Mouse (Mus musculus): ENCODE measurements around the gene Tpra1. TPM values are rescaled to one million over a fixed set of nuclear protein-coding genes. Genes with fewer than 3 reads are reported as not detected.
A peak's percentile ranks its signal among the peaks of the same experiment; 100 is the strongest.

Gene Tpra1
- polyA plus RNA-seq (2015; fragmentation: Nextera tagmentation; extraction: Ambion mirVana) = 56.9 and 60.3 TPM in 2 replicates

DNA sequence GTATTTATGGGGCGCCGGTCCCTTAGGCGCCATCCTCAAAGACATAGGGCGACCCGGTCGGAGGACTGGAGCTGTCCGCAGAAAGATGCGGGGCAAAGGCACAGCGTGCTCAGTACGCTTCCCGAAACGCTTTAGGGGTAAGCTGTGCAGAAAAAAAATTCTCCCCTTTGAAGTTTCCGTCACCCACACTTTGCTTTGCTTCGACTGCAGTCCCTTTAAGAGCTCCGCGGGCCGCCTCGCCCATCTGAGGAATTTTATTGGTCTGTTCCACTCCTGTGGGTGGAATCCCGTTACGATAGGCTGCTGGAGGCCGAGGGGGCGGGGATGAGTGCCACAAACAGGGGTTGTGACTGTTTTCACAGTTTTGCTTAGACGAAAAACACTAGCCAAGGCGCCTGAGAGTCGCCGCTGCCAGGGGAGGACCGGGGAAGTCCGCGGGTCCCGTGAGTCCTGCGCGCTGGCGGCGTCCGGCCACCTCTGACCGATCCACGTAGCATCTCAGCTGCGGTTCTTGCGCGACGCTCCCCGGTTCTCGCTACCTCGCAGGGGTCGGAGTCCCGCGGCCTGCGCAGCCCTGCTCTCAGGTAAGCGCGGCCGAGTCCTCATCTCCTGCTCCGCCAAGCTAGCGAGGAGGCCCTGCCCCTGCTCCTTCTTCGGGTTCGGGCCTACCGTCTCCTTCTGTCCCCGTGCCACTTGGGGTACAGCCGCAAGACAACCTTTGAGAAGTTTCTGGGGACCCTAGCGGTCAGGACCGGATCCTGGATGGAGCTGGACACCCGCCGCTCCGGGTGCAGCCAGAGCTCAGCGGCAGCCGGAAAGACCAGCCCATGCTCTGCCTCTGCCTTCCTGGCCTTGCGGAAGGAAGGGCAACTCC, at the start of gene Tpra1:
Gene Tpra1 (plus strand): TSS at position 305 of the 874 bp plus-strand sequence.
- Histone ChIP-seq H3K4me1 (ENCODE audit: control insufficient read depth, low read depth, low read length) (peaks cover 63% of the 10 kb centered on the region), H3K4me3 (ENCODE audit: low read depth, low read length) (peak within 1 kb of the TSS; percentile 87), H3K9me3 (replicated peaks; ENCODE audit: control insufficient read depth, low read length) (no peaks in the 10 kb centered on the region), H3K4me2 (ENCODE audit: low read depth, low read length) (peak within 1 kb of the TSS; percentile 86), H3K9ac (ENCODE audit: low read depth, low read length) (peak within 1 kb of the TSS; percentile 96), H3K36me3 (ENCODE audit: control insufficient read depth, insufficient read depth) (no peaks in the 10 kb centered on the region), H3K27ac (ENCODE audit: low read length) (peak within 1 kb of the TSS; percentile 97), H3K27me3 (ENCODE audit: control insufficient read depth, insufficient read depth, low read depth, low read length) (no peaks in the 10 kb centered on the region)
- under 1% methylated on average over 66 of the region's 66 CpGs for WGBS (ENCODE audit: insufficient replicate concordance)
- peak; percentile 86 for ATAC-seq (ENCODE audit: low read depth)

GRCm38 (mm10) chr6:88854509-88854908, 47.5 kb upstream of the Tpra1 start:
- Histone ChIP-seq H3K4me3 (ENCODE audit: low read depth, low read length) (no peak overlapping the region), H3K4me2 (ENCODE audit: low read depth, low read length) (no peak overlapping the region), H3K36me3 (ENCODE audit: control insufficient read depth, insufficient read depth) (no peaks in the 10 kb centered on the region), H3K27me3 (ENCODE audit: control insufficient read depth, insufficient read depth, low read depth, low read length) (peaks cover 4% of the 10 kb centered on the region; the same call in 1 of the 2 replicates), H3K27ac (ENCODE audit: low read length) (no peak overlapping the region), H3K9ac (ENCODE audit: low read depth, low read length) (no peak overlapping the region), H3K4me1 (ENCODE audit: control insufficient read depth, low read depth, low read length) (no peaks in the 10 kb centered on the region), H3K9me3 (replicated peaks; ENCODE audit: control insufficient read depth, low read length) (no peaks in the 10 kb centered on the region)
- 60% methylated on average over 5 of the region's 5 CpGs for WGBS (ENCODE audit: insufficient replicate concordance)
- ATAC-seq (ENCODE audit: low read depth) = no peak

DNA sequence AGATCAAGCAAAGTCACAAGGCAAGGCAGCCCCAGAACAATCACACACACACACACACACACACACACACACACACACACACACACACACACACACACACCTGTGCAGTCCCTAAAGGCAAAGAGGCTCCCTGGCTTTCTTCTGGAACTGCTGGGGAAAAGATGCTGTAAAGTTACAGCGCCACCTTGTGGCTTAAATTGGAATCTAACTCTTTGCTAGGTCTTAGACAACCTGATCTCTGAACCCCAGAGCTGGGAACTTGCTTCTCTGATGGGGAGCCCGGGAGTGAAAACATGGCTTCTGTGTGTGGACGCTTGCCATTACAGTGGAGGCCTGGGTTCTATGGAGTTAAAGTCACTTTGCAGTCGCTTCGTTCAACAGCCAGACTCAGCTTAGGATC, 46.4 kb upstream of the Tpra1 start:
- 8% methylated on average over 5 of the region's 5 CpGs for WGBS (ENCODE audit: insufficient replicate concordance)
- H3K36me3 ChIP-seq (ENCODE audit: control insufficient read depth, insufficient read depth) = no peaks in the 10 kb centered on the region
- H3K9me3 ChIP-seq (replicated peaks; ENCODE audit: control insufficient read depth, low read length) = no peaks in the 10 kb centered on the region
- ATAC-seq (ENCODE audit: low read depth) = peak; percentile 45
- no peak overlapping the region for H3K27ac ChIP-seq (ENCODE audit: low read length)
- no peak overlapping the region for H3K4me2 ChIP-seq (ENCODE audit: low read depth, low read length)
- peaks cover 5% of the 10 kb centered on the region; the same call in 1 of the 2 replicates for H3K27me3 ChIP-seq (ENCODE audit: control insufficient read depth, insufficient read depth, low read depth, low read length)
- no peak overlapping the region for H3K9ac ChIP-seq (ENCODE audit: low read depth, low read length)
- H3K4me3 ChIP-seq (ENCODE audit: low read depth, low read length) = no peak overlapping the region
- H3K4me1 ChIP-seq (ENCODE audit: control insufficient read depth, low read depth, low read length) = no peaks in the 10 kb centered on the region

- Histone ChIP-seq H3K4me3 (ENCODE audit: low read depth, low read length) (no peak overlapping the region), H3K9ac (ENCODE audit: low read depth, low read length) (no peak overlapping the region), H3K36me3 (ENCODE audit: control insufficient read depth, insufficient read depth) (no peaks in the 10 kb centered on the region), H3K27ac (ENCODE audit: low read length) (no peak overlapping the region), H3K4me1 (ENCODE audit: control insufficient read depth, low read depth, low read length) (no peaks in the 10 kb centered on the region), H3K9me3 (replicated peaks; ENCODE audit: control insufficient read depth, low read length) (0 out of 2 replicates have a peak, but pooled peaks cover 2% of the 10 kb centered on the region), H3K27me3 (ENCODE audit: control insufficient read depth, insufficient read depth, low read depth, low read length) (peaks cover 5% of the 10 kb centered on the region; the same call in 1 of the 2 replicates), H3K4me2 (ENCODE audit: low read depth, low read length) (no peak overlapping the region)
- WGBS (ENCODE audit: insufficient replicate concordance) = 33% methylated on average over 9 of the region's 9 CpGs
- peak; percentile 44 for ATAC-seq (ENCODE audit: low read depth)
These were observed 44.8 kb upstream of the Tpra1 start for GRCm38 (mm10) chr6:88857249-88857648.

DNA sequence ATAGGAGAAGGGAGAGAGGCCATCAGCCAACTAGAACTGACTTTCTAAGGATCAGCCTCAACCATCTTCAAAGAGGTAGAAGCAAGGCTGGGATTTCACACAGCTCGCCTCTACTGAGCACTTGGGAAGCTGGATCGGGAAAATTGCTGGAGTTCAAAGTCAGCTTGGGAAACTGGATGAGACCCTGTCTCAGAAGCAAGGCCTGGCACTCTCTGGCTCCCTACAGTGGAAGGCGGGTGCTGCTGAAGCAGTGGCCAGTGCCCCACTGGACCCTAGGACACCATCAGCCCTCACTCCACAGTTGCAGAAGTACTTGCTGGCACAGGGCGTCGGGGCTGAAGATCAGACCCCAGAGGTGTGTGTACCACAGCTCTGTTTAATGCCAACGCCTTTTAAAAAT, 44.2 kb upstream of the Tpra1 start:
- Histone ChIP-seq H3K27me3 (ENCODE audit: control insufficient read depth, insufficient read depth, low read depth, low read length) (peaks cover 5% of the 10 kb centered on the region; the same call in 1 of the 2 replicates), H3K9me3 (replicated peaks; ENCODE audit: control insufficient read depth, low read length) (0 out of 2 replicates have a peak, but pooled peaks cover 2% of the 10 kb centered on the region), H3K4me1 (ENCODE audit: control insufficient read depth, low read depth, low read length) (no peaks in the 10 kb centered on the region), H3K36me3 (ENCODE audit: control insufficient read depth, insufficient read depth) (no peaks in the 10 kb centered on the region), H3K4me3 (ENCODE audit: low read depth, low read length) (no peak overlapping the region), H3K27ac (ENCODE audit: low read length) (no peak overlapping the region), H3K4me2 (ENCODE audit: low read depth, low read length) (no peak overlapping the region), H3K9ac (ENCODE audit: low read depth, low read length) (no peak overlapping the region)
- ATAC-seq (ENCODE audit: low read depth) = no peak
- WGBS (ENCODE audit: insufficient replicate concordance) = 71% methylated on average over 6 of the region's 6 CpGs

DNA sequence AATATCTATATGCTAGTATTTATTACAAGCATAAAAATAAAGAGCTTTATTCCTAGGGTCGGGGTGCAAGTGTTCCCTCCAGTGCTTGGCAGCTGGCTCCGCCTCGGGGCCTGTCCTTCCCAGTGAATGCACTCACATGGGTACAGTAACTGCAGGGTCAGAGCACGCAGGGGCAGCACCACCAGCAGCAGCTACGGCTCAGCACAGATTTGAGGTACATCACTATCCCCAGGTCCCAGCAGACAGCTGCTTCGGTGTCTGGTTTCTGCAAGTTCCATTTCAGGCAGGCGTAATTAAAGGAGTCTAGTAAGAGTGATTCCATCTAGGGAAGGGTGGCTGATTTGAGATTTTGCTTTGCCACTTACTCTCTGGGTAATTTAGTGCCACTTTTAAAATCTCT, 43.7 kb upstream of the Tpra1 start:
- Histone ChIP-seq H3K4me2 (ENCODE audit: low read depth, low read length) (no peak overlapping the region), H3K9me3 (replicated peaks; ENCODE audit: control insufficient read depth, low read length) (0 out of 2 replicates have a peak, but pooled peaks cover 2% of the 10 kb centered on the region), H3K9ac (ENCODE audit: low read depth, low read length) (no peak overlapping the region), H3K27ac (ENCODE audit: low read length) (no peak overlapping the region), H3K4me3 (ENCODE audit: low read depth, low read length) (no peak overlapping the region), H3K27me3 (ENCODE audit: control insufficient read depth, insufficient read depth, low read depth, low read length) (peaks cover 5% of the 10 kb centered on the region; the same call in 1 of the 2 replicates), H3K36me3 (ENCODE audit: control insufficient read depth, insufficient read depth) (no peaks in the 10 kb centered on the region), H3K4me1 (ENCODE audit: control insufficient read depth, low read depth, low read length) (no peaks in the 10 kb centered on the region)
- ATAC-seq (ENCODE audit: low read depth) = no peak
- 69% methylated on average over 7 of the region's 7 CpGs for WGBS (ENCODE audit: insufficient replicate concordance)

DNA sequence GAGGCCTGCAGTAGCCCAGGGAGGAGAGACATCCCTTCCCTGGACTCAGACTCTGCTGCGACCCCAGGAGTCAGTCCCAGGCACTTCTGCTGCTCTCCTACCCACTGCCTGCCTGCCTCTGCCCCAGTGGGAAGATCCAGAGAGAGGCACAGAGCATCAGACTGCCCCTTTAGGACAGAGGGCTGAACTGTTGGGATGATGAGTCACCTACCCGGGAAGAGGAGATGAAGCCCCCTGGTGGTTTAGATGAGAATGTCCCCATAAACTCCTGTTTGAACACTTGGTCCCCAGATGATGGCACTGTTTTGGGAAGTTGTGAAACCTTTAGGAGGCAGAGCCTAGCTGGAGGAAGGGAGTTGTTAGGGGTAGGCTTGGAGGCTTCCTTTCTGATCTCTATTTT, 41.1 kb upstream of the Tpra1 start:
- ATAC-seq (ENCODE audit: low read depth) = no peak
- H3K9me3 ChIP-seq (replicated peaks; ENCODE audit: control insufficient read depth, low read length) = 0 out of 2 replicates have a peak, but pooled peaks cover 2% of the 10 kb centered on the region
- no peaks in the 10 kb centered on the region for H3K36me3 ChIP-seq (ENCODE audit: control insufficient read depth, insufficient read depth)
- peaks cover 5% of the 10 kb centered on the region; the same call in 1 of the 2 replicates for H3K27me3 ChIP-seq (ENCODE audit: control insufficient read depth, insufficient read depth, low read depth, low read length)
- no peak overlapping the region for H3K4me3 ChIP-seq (ENCODE audit: low read depth, low read length)
- H3K9ac ChIP-seq (ENCODE audit: low read depth, low read length) = no peak overlapping the region
- no peaks in the 10 kb centered on the region for H3K4me1 ChIP-seq (ENCODE audit: control insufficient read depth, low read depth, low read length)
- WGBS (ENCODE audit: insufficient replicate concordance) = 14% methylated on average over 2 of the region's 2 CpGs
- no peak overlapping the region for H3K27ac ChIP-seq (ENCODE audit: low read length)
- H3K4me2 ChIP-seq (ENCODE audit: low read depth, low read length) = no peak overlapping the region

- H3K27ac ChIP-seq (ENCODE audit: low read length) = no peak overlapping the region
- WGBS (ENCODE audit: insufficient replicate concordance) = 65% methylated on average over 7 of the region's 7 CpGs
- ATAC-seq (ENCODE audit: low read depth) = no peak
- H3K4me3 ChIP-seq (ENCODE audit: low read depth, low read length) = no peak overlapping the region
- H3K27me3 ChIP-seq (ENCODE audit: control insufficient read depth, insufficient read depth, low read depth, low read length) = peaks cover 4% of the 10 kb centered on the region; the same call in 1 of the 2 replicates
- H3K9ac ChIP-seq (ENCODE audit: low read depth, low read length) = no peak overlapping the region
- H3K4me2 ChIP-seq (ENCODE audit: low read depth, low read length) = no peak overlapping the region
- H3K4me1 ChIP-seq (ENCODE audit: control insufficient read depth, low read depth, low read length) = no peaks in the 10 kb centered on the region
- H3K9me3 ChIP-seq (replicated peaks; ENCODE audit: control insufficient read depth, low read length) = 0 out of 2 replicates have a peak, but pooled peaks cover 2% of the 10 kb centered on the region
- H3K36me3 ChIP-seq (ENCODE audit: control insufficient read depth, insufficient read depth) = no peaks in the 10 kb centered on the region
These were observed 36.3 kb upstream of the Tpra1 start for GRCm38 (mm10) chr6:88865704-88866103.

- H3K9ac ChIP-seq (ENCODE audit: low read depth, low read length) = no peak overlapping the region
- H3K4me3 ChIP-seq (ENCODE audit: low read depth, low read length) = no peak overlapping the region
- H3K4me1 ChIP-seq (ENCODE audit: control insufficient read depth, low read depth, low read length) = no peaks in the 10 kb centered on the region
- no peaks in the 10 kb centered on the region for H3K36me3 ChIP-seq (ENCODE audit: control insufficient read depth, insufficient read depth)
- no peak overlapping the region for H3K27ac ChIP-seq (ENCODE audit: low read length)
- ATAC-seq (ENCODE audit: low read depth) = no peak
- WGBS (ENCODE audit: insufficient replicate concordance) = 73% methylated on average over 7 of the region's 7 CpGs
- no peaks in the 10 kb centered on the region for H3K9me3 ChIP-seq (replicated peaks; ENCODE audit: control insufficient read depth, low read length)
- H3K27me3 ChIP-seq (ENCODE audit: control insufficient read depth, insufficient read depth, low read depth, low read length) = peaks cover 39% of the 10 kb centered on the region
- H3K4me2 ChIP-seq (ENCODE audit: low read depth, low read length) = no peak overlapping the region
These were observed 32.6 kb upstream of the Tpra1 start for GRCm38 (mm10) chr6:88869459-88869858.
